Mouse (Mus musculus): ENCODE results near the gene Snupn.
A peak's percentile ranks its signal among the peaks of the same experiment; 100 is the strongest.
"Not testable (repeated sequence)": the region's sequence is repeated elsewhere in the genome, so short reads cannot be mapped to it uniquely, and the experiment has no call there.

The Snupn gene

DNA sequence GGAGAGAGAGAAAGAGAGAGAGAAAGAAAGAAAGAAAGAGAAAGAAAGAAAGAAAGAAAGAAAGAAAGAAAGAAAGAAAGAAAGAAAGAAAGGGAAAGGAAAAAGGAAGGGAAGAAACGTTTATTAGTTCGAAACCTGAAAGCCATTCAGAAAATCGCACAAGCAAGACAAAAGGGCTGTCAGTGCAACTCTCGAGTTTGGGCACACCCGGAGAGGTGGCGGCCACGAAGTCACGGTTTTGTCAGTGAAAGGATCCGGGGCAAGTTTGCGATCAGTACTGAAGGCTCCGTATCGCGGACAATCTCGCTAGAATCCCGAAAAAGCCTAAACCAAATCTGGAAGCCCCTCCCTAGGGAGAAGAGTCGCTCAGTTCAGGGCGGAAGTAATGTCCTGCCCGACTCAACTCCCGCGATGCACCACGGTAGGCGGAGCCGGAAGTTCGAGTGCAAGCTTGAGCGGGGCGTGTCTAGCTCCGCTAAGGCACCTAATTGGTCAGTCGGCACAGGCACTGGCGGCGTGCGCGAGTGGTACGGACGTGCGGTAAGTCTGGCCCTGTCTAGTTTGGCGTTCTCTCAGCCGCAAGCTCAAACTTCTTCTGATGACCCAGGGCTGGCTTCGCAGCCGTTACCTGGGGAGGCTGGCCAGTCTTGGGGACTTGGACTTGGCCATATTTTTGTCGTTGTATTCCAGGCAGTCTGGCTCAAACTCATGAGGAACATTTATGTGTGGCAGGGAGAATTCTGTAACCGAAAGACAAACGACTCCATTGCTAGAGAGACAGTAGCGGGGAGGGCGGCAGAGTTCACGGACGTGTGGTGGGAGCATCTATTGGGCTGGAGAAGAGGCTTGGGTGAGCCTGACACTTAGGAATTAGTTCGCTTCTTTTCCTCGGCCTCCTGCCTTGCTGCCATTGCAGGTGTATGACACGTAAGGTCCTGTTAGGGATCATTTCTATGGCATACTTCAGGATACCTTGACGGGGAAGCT lies at the start of gene Snupn:
Snupn (plus strand) TSS at position 465 of the 987 bp plus-strand sequence.
- peak; percentile 98 to 99 for DNase-seq

DNA sequence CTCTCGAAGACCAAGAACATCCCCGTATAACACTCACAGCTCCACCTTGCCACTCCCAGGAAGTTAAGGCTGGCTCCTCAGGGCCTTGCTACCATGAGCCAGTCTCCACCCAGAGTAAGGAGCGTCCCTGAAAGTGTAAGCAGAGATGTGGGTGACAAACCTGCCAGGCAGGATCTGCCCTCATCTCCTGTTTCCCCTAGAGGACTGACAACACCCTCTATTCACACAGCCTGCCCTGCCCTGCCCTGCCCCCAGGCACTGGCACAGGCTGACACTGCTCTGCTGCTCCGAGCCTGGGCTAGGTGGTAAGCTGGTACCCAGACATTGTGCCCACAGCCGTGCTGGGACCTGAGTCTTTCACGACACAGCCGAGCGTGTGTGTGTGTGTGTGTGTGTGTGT lies 49.5 kb upstream of the Snupn start:
- DNase-seq, result peak; percentile 61 to 75

DNA sequence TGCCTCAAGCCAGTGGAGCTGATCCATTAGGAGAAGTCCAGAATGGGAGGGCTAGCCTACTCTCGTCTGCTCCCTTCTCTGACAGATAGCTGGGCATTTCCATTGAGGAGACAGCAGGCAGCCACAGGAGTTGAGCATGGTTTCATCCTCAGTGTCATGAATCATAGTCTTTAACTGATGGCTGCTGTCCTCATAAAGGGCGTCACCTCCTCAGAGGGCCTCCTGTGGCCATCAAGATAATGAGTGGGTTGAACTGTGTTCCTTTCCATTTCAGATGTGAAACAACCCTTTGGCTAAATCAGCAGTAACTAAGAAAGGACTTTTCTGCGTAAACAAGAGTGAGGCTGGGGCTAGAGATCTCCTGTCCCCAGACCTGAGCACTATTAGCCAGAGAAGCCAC lies 47.0 kb upstream of the Snupn start:
- DNase-seq, result no peak

DNA sequence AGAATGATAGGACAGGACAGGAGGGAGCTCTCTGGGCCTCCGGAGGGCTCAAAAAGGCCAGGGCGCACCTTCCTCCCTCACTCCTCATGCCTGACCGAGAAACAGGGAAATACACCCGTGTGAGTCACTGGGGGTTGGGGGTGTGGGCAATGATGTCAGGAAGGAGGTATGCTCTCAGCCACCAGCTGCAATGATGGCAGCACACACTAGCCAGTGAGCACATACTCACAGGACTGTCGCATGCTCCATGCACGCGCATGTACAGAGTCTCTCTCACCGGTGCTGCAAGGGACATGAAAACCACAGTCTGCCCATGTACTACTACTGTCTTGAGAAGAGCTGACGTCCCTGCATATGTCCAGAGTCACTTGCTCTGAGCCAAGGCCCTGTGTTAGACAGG lies 43.1 kb upstream of the Snupn start:
- DNase-seq, result no peak

DNA sequence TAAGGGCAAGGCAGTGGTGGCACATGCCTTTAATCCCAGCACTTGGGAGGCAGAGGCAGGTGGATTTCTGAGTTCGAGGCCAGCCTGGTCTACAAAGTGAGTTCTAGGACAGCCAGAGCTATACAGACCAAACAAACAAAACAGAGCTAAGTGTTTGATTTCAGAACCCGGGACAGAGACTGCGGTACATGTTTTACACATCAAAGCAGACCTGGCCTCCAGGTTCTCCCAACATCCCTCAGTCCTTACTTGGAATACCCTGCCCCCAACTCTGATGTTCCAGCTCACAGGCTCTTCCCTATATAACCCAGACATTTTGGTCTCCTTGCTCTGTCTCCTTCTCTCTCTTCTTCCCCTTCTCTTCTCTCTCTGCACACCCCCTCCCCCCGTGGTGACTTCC lies 40.7 kb upstream of the Snupn start:
- DNase-seq, result not testable (repeated sequence)

DNA sequence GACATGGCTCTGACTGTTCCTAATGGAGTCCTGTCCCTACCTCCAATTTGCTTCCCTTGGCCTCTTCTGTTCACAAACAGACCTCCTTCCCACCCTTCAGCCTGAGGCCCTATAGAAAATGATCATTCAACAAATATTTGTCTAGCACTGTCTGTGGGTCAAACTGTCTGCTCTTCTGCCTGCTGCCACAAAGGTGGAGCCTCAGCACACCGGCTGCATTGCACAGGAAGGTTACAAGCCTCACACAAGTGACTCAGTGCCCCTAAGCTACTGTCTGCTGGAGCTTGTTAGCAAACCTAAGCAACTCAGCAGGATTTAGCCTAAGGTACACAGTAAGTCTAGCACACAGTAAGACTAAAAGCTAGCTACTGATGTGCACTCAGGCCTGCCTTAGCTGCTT lies 39.7 kb upstream of the Snupn start:
- no peak for DNase-seq

DNA sequence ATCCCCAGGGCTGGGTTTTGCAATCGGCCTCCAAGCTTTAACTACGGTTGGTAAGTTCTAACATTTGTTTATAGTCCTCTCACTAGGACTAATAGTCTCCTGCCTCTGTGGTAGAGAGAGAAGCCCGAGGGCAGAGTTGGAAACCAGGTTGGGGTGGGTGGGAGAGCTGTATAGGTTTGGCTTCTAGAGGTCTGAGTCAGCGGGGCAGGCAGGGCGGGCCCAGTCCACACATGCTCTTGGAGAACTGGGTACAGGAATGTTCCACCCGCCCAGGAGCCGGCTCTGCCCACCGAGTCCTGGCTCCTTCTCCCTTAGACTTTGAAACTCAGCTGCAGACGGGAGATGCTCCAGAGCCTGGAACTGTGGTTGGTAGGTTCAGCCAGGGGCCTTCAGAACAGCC lies 36.7 kb upstream of the Snupn start:
- DNase-seq, result peak in 1 of 2 experiments; percentile 28

DNA sequence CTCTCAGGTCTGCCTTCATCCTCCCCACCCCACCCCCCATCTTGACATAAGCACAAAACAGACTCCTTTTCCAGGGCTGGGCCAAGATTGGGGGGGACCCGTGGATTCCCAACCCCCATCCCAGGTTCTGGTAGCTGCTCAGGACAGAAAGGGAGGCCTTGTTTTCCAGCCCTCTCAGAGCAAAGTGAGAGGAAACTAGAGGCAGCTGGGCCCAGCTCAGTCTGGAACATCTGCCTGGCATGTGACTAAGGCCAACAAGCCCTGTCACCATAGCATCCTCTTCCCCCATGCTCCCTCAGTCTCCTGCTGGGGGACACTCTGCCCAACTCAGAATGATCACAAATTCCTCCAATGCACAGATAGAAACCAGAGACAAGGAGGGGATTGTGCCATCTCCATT lies 35.6 kb upstream of the Snupn start:
- no peak for DNase-seq

DNA sequence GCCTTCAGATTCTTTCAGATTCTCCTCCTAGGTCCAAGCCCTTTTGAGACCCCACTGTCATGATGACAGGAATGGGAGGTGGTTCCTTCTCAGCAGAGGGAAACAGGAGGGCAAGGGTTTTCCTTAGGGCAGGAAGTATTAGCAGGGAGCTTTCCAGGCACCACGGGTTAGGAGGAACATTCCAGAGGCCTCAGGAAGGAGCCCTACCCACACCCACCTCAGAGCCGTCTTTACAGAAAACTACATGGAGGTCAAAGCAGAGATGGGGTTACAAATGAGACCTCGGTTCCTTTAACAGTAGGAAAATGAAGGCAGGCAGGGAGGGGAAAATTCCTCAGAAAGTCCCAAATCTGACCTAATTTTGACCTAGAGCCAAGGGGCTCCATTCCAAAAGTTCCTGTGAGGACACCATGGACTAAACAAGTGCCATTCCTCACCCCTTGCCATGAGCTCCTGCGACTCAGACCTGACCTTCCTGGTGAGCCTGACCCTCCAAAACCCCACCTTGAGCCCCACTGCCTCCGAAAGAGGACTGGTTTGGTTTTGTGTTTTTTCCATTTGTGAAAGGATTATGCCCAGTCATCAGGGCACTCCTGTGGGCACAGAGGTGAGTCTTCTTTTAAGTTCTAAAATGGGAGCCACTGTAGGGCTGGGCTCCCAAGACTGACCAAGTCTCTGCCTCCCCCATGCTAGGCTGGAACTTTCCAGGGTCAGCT lies 34.8 kb upstream of the Snupn start:
- DNase-seq, result peak in 1 of 2 experiments; percentile 40

DNA sequence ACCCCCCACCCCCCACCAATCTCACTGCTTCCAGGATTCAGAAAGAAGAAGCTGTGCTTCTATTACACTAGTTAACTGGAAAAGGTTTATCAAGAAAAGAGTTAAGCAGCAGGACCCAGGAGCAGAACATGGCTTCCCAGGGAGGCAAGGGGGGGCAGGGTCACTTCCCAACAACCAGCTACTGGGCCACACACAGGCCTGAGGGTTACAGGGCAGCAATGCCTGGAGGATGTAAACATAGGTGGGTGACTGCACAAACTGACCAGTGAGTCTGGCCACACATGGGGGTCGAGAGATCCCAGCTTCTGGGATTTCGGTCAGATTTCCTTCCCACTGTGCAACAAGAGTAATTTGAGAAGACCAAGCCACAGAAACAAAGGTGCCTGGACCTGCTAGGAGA lies 33.5 kb upstream of the Snupn start:
- DNase-seq, result no peak

DNA sequence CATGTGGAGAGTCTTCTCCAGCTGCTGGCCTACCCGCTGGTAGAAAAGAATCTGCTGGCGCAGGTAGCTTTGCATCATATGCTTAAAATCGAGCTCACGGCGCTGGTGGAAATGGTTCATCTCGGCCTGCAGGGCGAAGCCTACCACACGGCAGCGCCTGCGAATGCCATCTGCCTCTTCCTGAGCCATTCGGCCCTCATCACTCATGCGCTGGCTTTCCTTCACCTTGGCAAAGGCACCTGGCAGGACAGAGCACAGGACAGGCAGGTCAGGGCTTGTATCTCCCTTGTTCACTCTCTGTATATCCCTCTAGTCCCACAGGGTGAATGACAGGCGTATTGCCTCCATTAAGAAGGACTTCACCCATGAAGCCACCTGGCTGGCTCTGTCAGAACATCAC lies 32.2 kb upstream of the Snupn start:
- no peak for DNase-seq

DNA sequence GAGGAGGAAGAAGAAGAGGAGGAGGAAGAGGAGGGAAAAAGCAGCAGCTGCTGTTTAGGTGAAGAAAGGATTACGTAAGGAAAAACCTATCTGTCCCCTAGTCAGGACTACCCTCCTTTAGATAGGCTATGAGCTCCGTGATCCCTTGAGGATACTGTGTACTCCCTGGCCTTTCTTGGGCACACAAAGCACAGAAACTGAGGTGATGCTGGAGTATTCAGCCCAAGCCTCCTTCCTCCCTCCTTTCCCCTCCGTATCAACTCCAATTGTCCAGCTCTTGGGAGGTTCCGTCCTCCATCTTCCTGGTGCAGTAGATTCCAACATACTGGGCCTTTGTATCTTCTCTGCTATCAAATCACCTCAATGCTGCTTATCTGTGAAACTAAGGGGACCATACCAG lies 27.9 kb upstream of the Snupn start:
- DNase-seq, result no peak

DNA sequence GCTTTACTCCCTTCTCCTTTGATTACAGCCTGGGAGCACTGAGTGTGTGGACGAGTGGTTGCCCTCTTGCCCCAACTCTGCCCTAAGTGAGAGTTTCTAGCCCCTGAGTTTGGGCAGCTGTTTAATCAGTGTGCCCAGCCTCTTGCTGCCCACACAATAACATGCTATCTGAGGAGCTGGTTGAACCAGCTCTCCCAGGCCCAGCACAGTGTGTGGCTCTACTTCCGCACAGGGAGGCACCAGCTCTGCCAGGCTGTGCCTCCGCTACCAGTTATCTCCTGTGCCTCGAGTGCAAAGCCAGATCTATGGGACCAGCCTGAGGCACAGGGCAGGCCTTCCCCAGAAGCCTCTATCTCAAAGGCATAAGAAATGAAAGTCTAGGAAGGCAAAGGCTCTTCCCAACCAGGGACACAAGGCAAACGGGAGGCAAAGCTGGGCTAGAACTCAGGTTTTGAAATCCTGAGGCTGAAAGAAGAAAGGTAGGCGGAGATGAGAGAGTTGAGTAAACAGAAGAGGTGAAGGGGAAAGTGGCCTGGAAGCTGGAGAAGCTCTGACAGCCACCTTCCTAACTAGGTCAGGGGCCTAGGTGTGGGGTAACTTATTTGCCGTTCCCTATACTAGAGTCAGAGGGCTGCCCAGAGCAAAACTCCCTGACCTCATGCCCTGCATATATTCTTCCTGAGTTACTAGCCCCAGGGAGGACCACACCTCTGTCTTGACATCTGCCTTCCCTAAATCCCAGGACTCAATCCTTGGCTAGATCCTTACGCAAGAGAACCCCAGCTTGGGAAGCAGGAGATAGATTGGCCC lies 26.6 kb upstream of the Snupn start:
- DNase-seq, result peak; percentile 52 to 65

DNA sequence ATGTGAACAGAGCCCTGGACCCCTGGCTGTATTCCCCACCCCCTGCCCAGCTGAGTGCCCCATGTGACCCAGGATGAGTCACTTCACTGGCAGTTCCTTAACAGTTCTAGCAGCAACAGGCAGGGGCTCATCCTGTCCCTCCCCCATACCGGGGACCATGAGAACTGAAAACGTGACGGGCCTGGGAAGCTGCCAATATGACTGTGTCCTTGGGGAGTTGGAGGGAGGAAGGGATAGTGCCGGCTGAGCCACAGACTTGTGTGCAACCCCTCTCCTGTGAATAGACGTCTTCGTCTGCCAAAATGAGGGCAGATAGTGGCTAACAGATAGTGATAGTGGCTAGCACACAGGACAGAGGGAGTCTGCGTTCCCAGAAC lies 26.0 kb upstream of the Snupn start:
- peak; percentile 86 to 91 for DNase-seq

DNA sequence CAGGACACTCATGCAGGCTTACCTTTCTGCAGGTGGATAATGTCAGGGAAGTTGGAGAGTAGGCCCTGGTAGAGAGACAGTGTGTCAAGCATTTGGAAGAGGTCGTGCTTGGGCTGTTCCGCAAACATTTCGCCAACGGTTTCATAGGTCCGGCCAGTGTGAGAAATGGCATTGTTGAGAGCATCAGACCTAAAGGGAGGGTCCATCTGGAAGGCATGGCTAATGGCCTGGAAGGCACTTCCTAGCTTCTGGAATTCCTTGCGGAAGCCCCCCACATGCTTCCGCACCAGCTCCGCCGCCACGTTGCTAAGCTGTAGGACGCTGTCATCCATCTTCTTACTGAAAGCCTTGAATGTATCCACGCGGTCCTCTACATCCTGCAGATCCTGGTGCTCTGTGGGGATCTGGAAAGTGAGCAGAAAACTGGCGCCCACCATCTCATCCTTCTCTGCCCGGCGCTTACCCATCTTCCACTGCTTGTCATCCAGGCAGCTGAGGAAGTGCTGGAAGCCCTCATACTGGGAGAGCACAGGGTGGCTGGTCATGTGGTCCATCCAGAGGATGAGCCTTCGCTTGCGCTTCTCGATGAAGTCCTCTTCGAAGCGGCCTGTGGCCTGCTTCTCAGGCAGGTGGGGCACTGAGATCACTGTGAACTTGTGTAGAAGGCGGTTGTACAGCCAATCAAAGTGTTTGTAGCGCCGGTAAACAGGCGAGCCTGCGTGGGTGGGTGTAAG lies 25.2 kb upstream of the Snupn start:
- no peak for DNase-seq

DNA sequence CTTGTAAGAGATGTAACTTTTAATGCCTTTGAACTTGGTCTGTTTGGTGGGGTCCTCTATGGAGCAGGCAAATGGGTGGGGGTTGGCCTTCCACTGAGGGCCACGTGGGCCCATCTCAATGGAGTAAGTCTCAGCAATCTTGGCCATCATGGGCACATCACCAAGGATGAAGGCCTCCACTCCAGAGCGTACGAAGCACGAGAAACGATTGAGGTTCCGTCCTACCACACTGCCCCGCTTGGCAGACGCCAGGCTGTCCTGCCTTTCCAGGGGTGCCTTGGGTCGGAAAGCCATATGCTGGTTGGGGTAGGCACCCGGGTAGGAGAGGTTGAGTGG lies 24.7 kb upstream of the Snupn start:
- DNase-seq, result no peak

DNA sequence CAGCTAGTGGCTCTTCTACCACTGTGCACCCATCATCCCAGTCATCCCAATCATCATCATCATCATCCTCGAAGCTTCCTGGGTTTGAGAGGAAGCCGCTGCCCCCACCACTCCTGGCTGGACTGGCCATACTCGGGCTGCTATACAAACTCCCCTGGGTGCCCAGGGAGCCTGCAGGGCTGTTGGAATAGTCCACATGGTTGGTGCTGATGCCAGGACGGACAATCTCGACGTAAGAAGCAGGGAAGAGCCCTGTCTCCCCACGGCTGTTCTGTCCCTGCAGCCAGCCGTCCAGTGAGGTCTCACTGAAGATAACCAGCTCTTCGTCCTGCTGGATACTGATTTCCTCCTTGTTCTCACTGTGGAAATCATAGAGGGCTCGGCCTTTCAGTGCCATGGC lies 24.3 kb upstream of the Snupn start:
- no peak for DNase-seq

DNA sequence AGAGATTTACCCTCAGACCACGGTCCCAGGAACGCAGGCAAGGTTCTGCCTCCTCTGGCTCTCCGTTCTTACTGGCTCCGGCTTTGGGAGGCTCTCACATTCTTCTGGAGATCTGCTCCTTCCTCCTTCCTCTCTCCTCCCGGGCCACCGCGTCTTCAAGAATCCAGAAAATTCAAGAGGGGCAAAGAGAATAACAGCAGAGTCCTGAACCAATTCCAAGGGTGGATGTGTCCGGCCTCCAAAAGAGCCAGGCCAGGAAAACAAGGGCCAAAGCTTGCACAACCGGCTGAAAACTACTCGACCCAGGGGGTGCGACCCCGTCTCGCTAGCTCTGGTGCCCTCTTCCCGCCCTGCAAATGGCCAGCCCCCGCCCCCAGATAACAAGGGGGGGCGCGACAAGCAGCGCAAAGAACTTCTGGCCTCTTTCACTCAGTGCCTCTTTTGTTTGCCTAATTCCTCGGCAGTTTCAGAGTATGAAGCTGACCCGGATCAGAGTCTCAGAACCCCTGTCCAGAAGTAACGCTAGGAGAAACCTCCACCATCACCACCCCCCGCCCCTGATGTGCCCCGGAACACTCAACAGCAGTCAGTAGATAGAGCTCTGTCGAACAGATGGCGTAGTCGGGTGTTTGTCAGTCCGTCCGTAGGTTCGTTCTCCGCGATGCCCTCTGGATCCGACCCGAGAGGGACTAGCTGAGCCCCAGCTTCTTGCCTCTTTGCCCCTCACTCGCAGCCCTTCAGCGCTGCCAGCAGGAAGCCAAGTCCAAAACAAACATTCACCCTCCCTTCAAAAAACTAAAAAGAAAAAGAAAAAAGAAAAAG lies 23.3 kb upstream of the Snupn start:
- peak; percentile 73 to 77 for DNase-seq

DNA sequence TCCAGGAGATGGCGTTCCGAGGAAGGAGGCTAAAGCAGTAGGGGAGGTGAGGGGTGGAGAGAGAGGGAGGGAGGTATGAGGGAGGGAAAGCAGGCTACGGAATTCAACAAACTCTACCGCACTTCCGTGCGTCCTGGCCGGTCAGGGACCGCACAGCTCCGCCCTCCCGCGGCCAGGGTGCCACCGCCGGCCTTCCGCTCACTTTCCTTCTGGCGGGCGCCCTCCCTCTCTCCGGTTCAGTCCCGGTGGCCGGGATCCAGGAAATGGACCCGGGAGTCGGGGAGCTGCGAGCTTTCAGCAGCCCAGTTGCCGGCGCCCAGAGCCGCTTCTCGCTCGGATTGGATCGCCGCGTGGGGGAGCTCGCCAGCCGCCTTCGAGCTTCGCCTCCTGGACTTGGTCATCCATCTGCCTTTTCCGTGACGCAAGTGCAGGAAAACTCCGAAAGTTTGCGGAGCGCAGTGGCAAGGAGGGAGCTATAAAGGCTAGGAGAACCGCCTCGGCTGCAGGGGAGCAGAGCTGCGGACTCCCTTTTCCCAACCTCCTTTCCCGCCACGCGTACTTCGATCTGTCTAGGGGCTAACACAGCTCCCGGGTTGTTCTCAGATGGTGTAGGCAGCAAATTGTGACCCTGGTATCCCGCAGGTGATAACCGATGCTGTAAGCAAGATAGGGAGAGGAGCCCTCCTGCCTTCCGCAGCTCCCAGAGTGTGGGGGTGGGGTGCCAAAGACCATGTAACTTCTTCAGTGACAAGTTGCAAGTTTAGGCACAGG lies 22.5 kb upstream of the Snupn start, which contains the start of gene Snx33:
Snx33 (minus strand) TSS at position 331 of the 771 bp plus-strand sequence.
- peak; percentile 95 to 97 for DNase-seq

DNA sequence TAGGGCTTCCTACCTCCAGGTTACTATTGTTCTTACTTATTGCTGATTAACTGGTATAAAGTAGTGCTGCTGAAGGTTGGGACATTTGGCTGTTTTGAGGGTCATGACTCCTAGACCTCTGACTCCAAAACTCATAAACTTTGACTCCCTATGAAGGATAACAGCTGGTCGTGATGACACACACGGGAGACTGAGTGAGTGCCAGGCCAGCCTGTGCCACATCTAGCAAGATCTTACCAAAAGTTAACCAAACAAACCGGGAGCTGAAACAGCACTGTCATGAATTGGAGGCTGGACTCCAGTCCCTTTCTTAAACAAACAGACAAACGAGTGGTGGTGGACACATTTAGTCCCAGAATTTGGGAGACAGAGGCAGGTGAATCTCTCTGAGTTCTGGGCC lies 21.2 kb upstream of the Snupn start:
- no peak for DNase-seq

DNA sequence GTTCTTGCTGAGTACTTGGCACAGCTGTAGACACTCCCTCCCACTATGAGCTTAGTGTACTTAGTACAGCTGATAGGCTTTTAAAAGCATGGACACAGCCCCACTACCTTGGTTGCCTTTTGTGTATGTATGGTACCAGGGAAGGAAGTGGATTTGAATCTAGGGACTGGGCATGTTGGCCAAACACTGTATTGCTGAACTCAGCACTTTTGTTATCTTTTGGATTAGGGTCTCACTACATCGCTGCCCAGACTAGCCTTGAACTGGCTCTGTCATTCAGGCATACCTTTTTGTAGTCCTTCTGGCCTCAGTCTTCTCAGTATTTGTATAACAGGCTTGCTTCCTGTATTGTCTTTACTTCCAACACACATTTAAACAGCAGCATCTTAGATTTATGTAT lies 20.1 kb upstream of the Snupn start:
- no peak for DNase-seq

Measured in lung, adult 18-20 months (tissue).